Mouse (Mus musculus): ENCODE measurements around the gene Magi2.

DNA sequence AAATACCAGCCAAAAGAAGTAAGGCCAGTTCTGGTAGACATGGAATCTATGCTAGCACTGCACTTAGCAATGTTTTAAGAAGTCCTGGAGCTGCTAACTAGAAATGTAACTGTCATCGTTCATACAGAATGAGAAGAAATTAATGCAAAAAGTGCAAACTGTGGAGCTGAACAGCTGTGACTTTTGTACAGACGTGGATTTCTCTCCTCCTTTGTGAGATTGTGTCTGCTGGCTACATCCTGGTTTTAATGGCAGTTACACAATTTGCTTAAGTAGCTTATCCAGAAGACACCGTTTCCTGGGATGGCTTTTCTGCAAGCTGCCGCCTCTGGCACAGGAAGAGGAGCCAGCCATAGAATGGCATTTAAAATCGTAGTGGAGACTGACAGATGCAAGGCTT lies 1136.4 kb downstream of the Magi2 start:
- TF ChIP-seq CTCF (IDR thresholded peaks at IDR 0.05; ENCODE audit: extremely low read depth, insufficient read depth, insufficient read length, insufficient replicate concordance) (no peak), POLR2A (IDR thresholded peaks at IDR 0.05; ENCODE audit: low read depth, low read length) (no peak)
